Mouse (Mus musculus): ENCODE results near the gene Scfd2. TPM values are rescaled to one million over a fixed set of nuclear protein-coding genes. Genes with fewer than 3 reads are reported as not detected.
A peak's percentile ranks its signal among the peaks of the same experiment; 100 is the strongest.

Gene Scfd2
- polyA plus RNA-seq, 1 experiment from 2014 or later, result 21.0 TPM

DNA sequence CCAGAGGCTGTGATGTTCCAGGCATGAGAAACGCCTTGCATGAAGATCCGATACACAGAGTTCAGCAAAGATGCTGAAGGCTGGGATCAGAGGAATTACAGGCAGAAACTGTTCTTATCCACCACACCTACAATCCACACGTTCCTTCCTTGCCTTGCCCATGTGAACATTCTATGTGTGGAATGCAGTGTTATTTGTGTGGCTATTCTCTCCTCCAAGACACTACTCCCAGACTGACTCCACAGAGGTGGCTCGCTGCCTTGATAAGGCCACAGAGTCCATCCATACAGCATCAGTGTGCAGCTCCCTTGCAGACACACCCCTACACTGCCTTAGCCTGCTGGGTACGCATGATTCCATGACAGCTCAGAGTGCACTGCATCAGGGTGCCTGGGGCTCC, 221.5 kb downstream of the Scfd2 start:
- Histone ChIP-seq H3K36me3 (no peaks in the 10 kb centered on the region), H3K4me3 (replicated peaks) (no peak overlapping the region), H3K27me3 (no peaks in the 10 kb centered on the region), H3K4me2 (replicated peaks) (no peak overlapping the region), H3K4me1 (peaks cover 15% of the 10 kb centered on the region), H3K27ac (replicated peaks) (no peak overlapping the region), H3K9ac (no peak overlapping the region), H3K9me3 (replicated peaks) (no peaks in the 10 kb centered on the region)
- no peak for ATAC-seq (ENCODE audit: insufficient number of reproducible peaks, low FRiP score, low TSS enrichment, low read depth)
- whole genome bisulfite sequencing, result 85% methylated on average over 5 of the region's 5 CpGs

DNA sequence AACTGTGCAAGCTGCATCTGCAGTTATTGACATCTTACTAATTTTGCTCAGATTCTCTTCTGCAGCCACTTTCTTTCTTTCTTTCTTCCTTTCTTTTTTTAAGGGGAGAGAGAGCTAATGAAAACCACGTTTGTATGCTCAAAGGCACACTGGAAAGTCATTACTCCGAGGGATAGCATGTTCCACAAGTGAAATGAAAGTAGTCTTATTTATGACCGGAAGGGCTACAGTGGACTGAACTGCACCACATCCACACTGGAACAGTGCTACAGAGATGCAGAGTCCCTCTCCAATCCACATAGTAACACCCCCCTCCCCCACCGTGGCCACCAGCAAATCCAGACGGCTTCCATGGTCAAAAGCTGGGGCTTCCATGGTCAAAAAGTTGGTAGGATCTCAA, 224.3 kb downstream of the Scfd2 start:
- no peaks in the 10 kb centered on the region for H3K27me3 ChIP-seq
- no peak overlapping the region for H3K9ac ChIP-seq
- 59% methylated on average over 5 of the region's 5 CpGs for WGBS
- H3K4me2 ChIP-seq (replicated peaks), result no peak overlapping the region
- H3K27ac ChIP-seq (replicated peaks), result peak overlapping the region; percentile 25; the same call in 1 of the 2 replicates
- no peak for ATAC-seq (ENCODE audit: insufficient number of reproducible peaks, low FRiP score, low TSS enrichment, low read depth)
- H3K36me3 ChIP-seq, result no peaks in the 10 kb centered on the region
- H3K4me1 ChIP-seq, result peaks cover 20% of the 10 kb centered on the region
- H3K4me3 ChIP-seq (replicated peaks), result no peak overlapping the region
- no peaks in the 10 kb centered on the region for H3K9me3 ChIP-seq (replicated peaks)

DNA sequence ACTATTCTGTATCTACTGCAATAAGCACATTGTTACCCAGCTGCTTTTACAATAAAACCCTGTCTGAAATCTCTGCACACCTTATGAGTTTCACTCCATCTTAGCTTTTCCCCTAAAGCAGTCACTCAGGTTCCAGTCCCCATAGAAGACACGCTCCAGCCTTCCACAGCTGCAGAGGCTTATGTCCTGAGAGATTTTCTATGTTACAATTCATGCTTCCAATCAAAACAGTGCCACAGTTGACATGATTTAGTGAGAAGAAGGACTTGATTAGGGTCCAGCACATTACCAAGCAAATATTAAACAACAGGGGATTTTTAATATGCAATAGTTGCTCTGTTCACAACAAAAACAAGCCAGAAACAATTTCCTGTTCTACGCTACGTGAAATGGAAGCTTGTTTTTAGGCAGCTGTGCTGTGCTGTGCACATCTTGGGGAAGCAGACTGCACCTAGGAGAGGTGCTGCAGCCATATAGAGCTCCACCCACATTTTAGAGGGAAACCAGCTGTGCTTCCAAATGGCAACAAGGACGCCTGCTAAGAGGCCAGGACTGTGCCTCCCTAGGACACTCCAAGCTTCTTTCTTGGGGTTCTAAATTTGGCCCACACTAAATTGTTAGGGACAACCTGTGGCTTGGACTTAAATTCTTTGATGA, 225.9 kb downstream of the Scfd2 start:
- WGBS, result 43% methylated on average over 4 of the region's 4 CpGs
- H3K36me3 ChIP-seq, result no peaks in the 10 kb centered on the region
- H3K9ac ChIP-seq, result no peak overlapping the region
- peaks cover 16% of the 10 kb centered on the region for H3K4me1 ChIP-seq
- H3K4me3 ChIP-seq (replicated peaks), result no peak overlapping the region
- H3K9me3 ChIP-seq (replicated peaks), result no peaks in the 10 kb centered on the region
- no peak overlapping the region for H3K4me2 ChIP-seq (replicated peaks)
- no peaks in the 10 kb centered on the region for H3K27me3 ChIP-seq
- ATAC-seq (ENCODE audit: insufficient number of reproducible peaks, low FRiP score, low TSS enrichment, low read depth), result peak; percentile 48; the same call in 1 of the 2 replicates
- H3K27ac ChIP-seq (replicated peaks), result peak overlapping the region; percentile 79

DNA sequence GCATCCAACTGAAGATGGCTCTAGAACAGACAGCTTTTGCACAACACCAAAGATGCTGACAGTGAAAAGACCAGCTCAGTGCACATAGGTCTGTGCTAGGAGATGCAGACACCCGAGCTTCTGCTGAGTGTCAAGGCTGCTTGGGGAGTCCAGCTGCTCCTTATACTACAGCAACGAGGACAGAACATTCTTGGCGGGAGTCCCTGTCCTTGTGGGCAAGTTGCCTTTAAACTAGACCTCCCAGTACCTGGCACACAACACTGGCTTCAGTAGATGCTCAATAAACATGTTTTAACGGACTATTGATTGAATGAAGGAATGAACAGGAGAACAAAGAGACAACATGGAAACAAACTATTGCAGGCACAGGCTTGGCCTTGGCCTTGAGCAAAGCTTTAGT, 226.8 kb downstream of the Scfd2 start:
- ATAC-seq (ENCODE audit: insufficient number of reproducible peaks, low FRiP score, low TSS enrichment, low read depth), result peak; percentile 36; the same call in 1 of the 2 replicates
- H3K27me3 ChIP-seq, result no peaks in the 10 kb centered on the region
- H3K9ac ChIP-seq, result no peak overlapping the region
- no peak overlapping the region for H3K4me3 ChIP-seq (replicated peaks)
- no peaks in the 10 kb centered on the region for H3K9me3 ChIP-seq (replicated peaks)
- no peak overlapping the region for H3K4me2 ChIP-seq (replicated peaks)
- H3K4me1 ChIP-seq, result peaks cover 20% of the 10 kb centered on the region
- 34% methylated on average over 4 of the region's 4 CpGs for WGBS
- H3K36me3 ChIP-seq, result no peaks in the 10 kb centered on the region
- H3K27ac ChIP-seq (replicated peaks), result peak overlapping the region; percentile 79

DNA sequence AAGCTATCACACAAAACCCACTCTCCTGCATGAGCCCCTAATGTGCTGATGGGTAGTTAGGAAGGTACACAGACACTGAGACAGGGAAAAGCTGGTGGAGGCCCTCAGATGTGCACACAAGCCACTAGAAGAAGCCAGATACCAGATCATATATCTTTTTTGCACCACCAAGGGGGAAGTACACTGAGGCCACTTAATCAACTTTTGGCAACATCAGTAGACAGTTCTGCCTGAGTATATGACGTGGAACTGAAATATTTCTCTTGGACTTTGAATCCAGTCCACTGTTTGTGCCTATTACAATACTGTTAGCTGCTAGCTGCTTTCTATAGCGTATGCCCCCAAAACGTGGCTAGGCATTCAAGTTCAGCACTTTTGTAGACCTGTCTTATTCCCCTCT, 229.2 kb downstream of the Scfd2 start:
- no peak overlapping the region for H3K4me2 ChIP-seq (replicated peaks)
- H3K4me3 ChIP-seq (replicated peaks), result no peak overlapping the region
- ATAC-seq (ENCODE audit: insufficient number of reproducible peaks, low FRiP score, low TSS enrichment, low read depth), result no peak
- 65% methylated on average over 3 of the region's 3 CpGs for WGBS
- no peaks in the 10 kb centered on the region for H3K9me3 ChIP-seq (replicated peaks)
- no peak overlapping the region for H3K9ac ChIP-seq
- no peak overlapping the region for H3K27ac ChIP-seq (replicated peaks)
- no peaks in the 10 kb centered on the region for H3K36me3 ChIP-seq
- no peaks in the 10 kb centered on the region for H3K27me3 ChIP-seq
- peaks cover 20% of the 10 kb centered on the region for H3K4me1 ChIP-seq

DNA sequence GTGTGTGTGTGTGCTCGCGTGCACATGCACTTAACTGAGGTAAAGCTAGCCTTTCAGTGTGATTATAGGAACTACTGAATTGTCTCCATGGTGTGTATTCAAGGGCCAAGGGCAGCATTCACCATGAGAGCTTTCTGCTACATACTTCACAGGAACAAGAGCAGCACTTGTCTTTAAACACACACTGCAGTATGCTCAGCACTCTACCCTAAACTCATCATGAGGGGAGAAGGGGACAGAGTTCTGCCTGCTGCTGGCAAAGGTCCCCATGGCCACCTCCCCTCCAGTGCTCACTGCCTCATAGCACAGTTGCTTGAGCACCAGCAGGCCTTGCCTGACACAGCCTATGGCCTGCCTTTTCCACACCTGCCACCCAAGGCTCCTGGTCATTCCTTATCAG, 230.1 kb downstream of the Scfd2 start:
- H3K27ac ChIP-seq (replicated peaks), result no peak overlapping the region
- no peaks in the 10 kb centered on the region for H3K9me3 ChIP-seq (replicated peaks)
- H3K4me3 ChIP-seq (replicated peaks), result no peak overlapping the region
- no peaks in the 10 kb centered on the region for H3K27me3 ChIP-seq
- H3K36me3 ChIP-seq, result no peaks in the 10 kb centered on the region
- WGBS, result 91% methylated on average over 2 of the region's 2 CpGs
- no peak overlapping the region for H3K4me2 ChIP-seq (replicated peaks)
- H3K4me1 ChIP-seq, result peaks cover 16% of the 10 kb centered on the region
- H3K9ac ChIP-seq, result no peak overlapping the region
- ATAC-seq (ENCODE audit: insufficient number of reproducible peaks, low FRiP score, low TSS enrichment, low read depth), result no peak

DNA sequence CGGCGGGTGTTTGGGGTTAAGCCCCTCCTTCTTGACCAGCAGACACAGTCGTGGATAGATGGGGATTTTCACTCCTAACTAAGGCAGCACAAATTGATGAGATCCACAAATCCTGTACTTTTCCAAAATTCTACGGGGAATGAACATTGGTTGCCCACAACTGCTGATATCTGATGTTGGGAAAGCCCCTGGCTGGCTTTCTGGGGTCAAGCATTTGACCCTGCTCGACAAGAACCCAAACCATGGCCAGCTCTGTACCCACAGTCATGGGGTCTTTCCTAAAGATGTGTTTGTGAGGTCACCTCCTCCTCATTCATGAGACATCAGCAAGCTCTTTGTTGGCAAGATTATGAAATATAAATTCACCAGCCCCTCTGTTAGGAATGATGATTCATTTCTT, 230.6 kb downstream of the Scfd2 start:
- Histone ChIP-seq H3K27me3 (no peaks in the 10 kb centered on the region), H3K9ac (no peak overlapping the region), H3K36me3 (no peaks in the 10 kb centered on the region), H3K4me2 (replicated peaks) (no peak overlapping the region), H3K4me3 (replicated peaks) (no peak overlapping the region), H3K4me1 (peaks cover 21% of the 10 kb centered on the region), H3K9me3 (replicated peaks) (no peaks in the 10 kb centered on the region), H3K27ac (replicated peaks) (no peak overlapping the region)
- WGBS, result 58% methylated on average over 5 of the region's 5 CpGs
- ATAC-seq (ENCODE audit: insufficient number of reproducible peaks, low FRiP score, low TSS enrichment, low read depth), result no peak

DNA sequence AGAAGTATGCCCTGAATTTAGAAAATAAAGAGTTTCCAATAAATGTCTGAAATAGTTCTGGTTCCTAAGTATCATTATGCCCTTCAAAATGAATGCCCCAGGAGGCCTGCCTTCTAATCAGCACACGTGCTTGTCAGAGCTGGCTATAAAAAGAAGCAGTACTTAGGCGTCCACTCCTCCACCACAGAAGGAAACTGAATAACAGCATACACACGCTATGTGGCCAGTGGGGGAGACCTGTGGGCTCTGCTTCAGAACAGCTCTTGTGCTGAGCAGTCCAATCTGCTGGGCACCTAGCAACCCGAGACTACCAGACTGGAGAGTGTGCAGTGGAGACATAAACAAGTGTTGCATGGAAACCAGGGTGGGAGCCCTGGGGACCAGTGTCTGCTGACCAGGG, 231.4 kb downstream of the Scfd2 start:
- peak; percentile 79; the same call in 1 of the 2 replicates for ATAC-seq (ENCODE audit: insufficient number of reproducible peaks, low FRiP score, low TSS enrichment, low read depth)

DNA sequence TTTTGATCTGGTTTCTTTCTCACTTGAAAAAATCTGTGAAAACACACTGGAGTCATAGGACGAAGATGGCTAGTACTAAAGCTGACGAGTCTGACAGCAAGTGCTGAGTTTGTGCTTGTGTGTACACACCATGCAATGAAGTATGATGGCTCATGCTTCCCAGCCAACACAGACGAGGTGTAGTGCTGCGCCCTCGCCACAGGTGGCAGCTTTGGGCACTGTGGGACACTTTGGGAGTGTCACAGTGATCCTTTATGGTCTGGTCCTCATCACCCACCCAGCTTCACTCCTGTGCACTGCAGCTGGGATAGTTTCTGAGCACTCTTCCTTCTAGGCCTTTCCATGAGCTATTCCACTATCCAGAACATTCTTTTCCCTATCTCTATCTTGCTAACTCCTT, 234.4 kb downstream of the Scfd2 start:
- no peak for ATAC-seq (ENCODE audit: insufficient number of reproducible peaks, low FRiP score, low TSS enrichment, low read depth)

More for the DNA sequence above, 231.4 kb downstream of the Scfd2 start:
- Histone ChIP-seq H3K4me1 (peaks cover 15% of the 10 kb centered on the region; the same call in 1 of the 2 replicates), H3K4me2 (replicated peaks) (no peak overlapping the region), H3K27me3 (no peaks in the 10 kb centered on the region), H3K4me3 (replicated peaks) (no peak overlapping the region), H3K27ac (replicated peaks) (no peak overlapping the region), H3K9me3 (replicated peaks) (no peaks in the 10 kb centered on the region), H3K9ac (no peak overlapping the region), H3K36me3 (no peaks in the 10 kb centered on the region)
- 42% methylated on average over 4 of the region's 4 CpGs for WGBS

DNA sequence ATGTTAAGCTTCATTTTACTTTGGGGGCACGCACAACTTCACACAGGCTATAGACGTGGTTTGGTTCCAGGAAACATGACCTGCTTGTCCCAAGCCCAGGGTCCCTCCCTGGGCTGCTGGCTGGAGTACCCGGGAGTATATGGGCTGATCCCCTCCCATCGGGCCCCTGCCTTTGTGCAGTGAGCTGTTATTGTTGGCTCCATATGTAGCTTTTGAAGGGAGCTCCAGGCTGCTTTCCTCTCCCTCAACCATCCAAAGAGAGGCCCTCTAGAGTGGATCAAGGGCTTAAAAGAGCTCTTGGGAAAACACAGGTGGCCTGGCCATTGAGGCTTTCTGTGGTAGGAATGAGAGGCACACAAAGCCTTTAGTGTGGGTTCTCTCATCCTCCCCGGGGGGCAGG, 235.5 kb downstream of the Scfd2 start:
- H3K9me3 ChIP-seq (replicated peaks), result no peaks in the 10 kb centered on the region
- no peak overlapping the region for H3K9ac ChIP-seq
- ATAC-seq (ENCODE audit: insufficient number of reproducible peaks, low FRiP score, low TSS enrichment, low read depth), result peak; percentile 36; the same call in 1 of the 2 replicates
- WGBS, result 53% methylated on average over 5 of the region's 5 CpGs
- H3K4me1 ChIP-seq, result peaks cover 19% of the 10 kb centered on the region
- H3K36me3 ChIP-seq, result no peaks in the 10 kb centered on the region
- H3K27me3 ChIP-seq, result no peaks in the 10 kb centered on the region
- no peak overlapping the region for H3K4me2 ChIP-seq (replicated peaks)
- H3K27ac ChIP-seq (replicated peaks), result no peak overlapping the region
- H3K4me3 ChIP-seq (replicated peaks), result no peak overlapping the region

More for the DNA sequence above, 234.4 kb downstream of the Scfd2 start:
- 87% methylated on average over 5 of the region's 5 CpGs for WGBS
- H3K36me3 ChIP-seq, result no peaks in the 10 kb centered on the region
- H3K9ac ChIP-seq, result no peak overlapping the region
- peaks cover 13% of the 10 kb centered on the region; the same call in 1 of the 2 replicates for H3K4me1 ChIP-seq
- H3K9me3 ChIP-seq (replicated peaks), result no peaks in the 10 kb centered on the region
- H3K27ac ChIP-seq (replicated peaks), result no peak overlapping the region
- H3K4me3 ChIP-seq (replicated peaks), result no peak overlapping the region
- no peak overlapping the region for H3K4me2 ChIP-seq (replicated peaks)
- no peaks in the 10 kb centered on the region for H3K27me3 ChIP-seq

DNA sequence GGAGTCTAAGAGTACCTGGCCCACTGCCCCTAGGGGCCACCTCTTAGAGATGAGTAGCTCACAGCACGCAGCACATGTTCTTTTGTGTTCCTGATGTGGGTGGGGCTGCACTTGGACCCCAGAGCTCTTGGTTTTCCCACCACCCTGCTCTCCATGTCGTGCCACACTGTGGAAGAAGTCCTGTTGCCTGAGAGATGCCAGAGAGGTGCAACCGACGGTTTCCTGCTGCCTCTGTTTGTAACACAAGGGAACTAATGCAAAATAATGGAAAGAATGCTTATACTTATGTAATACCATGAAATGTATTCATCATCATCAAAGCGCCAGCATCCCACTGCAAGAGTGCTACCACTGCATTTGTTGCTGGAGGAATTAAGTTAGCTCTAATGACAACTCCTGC, 238.0 kb downstream of the Scfd2 start:
- Histone ChIP-seq H3K9ac (no peak overlapping the region), H3K4me3 (replicated peaks) (no peak overlapping the region), H3K4me1 (peaks cover 15% of the 10 kb centered on the region), H3K27ac (replicated peaks) (no peak overlapping the region), H3K9me3 (replicated peaks) (no peaks in the 10 kb centered on the region), H3K27me3 (no peaks in the 10 kb centered on the region), H3K4me2 (replicated peaks) (no peak overlapping the region), H3K36me3 (no peaks in the 10 kb centered on the region)
- no peak for ATAC-seq (ENCODE audit: insufficient number of reproducible peaks, low FRiP score, low TSS enrichment, low read depth)
- WGBS, result 61% methylated on average over 5 of the region's 5 CpGs

DNA sequence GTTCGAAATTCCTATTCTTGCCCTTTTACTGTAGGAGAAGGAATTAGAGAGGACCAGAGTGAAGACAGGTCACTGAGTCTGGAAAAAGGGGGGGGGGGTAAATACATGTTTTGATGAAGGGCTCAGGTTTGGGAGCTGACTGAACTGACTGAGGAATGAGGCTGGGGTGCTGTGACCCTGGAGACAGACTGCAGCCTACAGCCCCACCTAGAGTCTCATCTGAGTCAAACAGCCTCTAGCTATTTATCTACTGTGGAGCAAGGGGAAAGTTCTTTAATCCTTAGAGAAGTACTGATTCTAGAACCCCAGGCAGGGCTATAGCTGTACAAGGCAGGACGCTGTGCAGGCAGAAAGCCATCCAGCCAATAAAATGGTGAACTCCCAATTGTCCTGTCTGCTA, 239.5 kb downstream of the Scfd2 start:
- Histone ChIP-seq H3K4me3 (replicated peaks) (no peak overlapping the region), H3K9me3 (replicated peaks) (no peaks in the 10 kb centered on the region), H3K27me3 (no peaks in the 10 kb centered on the region), H3K27ac (replicated peaks) (no peak overlapping the region), H3K9ac (no peak overlapping the region), H3K36me3 (no peaks in the 10 kb centered on the region), H3K4me2 (replicated peaks) (no peak overlapping the region), H3K4me1 (peaks cover 25% of the 10 kb centered on the region)
- ATAC-seq (ENCODE audit: insufficient number of reproducible peaks, low FRiP score, low TSS enrichment, low read depth), result no peak
- 66% methylated on average over 2 of the region's 2 CpGs for WGBS

All from embryonic facial prominence, embryonic 15.5 days (tissue).